Mouse (Mus musculus) heart, adult 18-20 months (tissue): ENCODE results near the gene Xab2. TPM values are rescaled to one million over a fixed set of nuclear protein-coding genes. Genes with fewer than 3 reads are reported as not detected.
"Not testable (repeated sequence)": the region's sequence is repeated elsewhere in the genome, so short reads cannot be mapped to it uniquely, and the experiment has no call there.

ENCODE experiments used
- DNase-seq, 2 experiments: peaks; one replicate each; pipeline ENCODE4 v3.0.0; 2021 to 2022; ENCODE audit warnings: mixed read lengths in 1 of 2
- total RNA-seq, 2 experiments: library from RNA; stranded (reverse); gene quantifications; 2 replicates each; pipeline ENCODE4 v1.2.3; 2021

Xab2 gene
- total RNA-seq, 2 experiments from 2014 or later: 14.0 to 20.3 TPM

- DNase-seq: peak in 1 of 2 experiments; percentile 31
Observed at GRCm38 (mm10) chr8:3609046-3609815, 11.9 kb downstream of the Xab2 start.

DNA sequence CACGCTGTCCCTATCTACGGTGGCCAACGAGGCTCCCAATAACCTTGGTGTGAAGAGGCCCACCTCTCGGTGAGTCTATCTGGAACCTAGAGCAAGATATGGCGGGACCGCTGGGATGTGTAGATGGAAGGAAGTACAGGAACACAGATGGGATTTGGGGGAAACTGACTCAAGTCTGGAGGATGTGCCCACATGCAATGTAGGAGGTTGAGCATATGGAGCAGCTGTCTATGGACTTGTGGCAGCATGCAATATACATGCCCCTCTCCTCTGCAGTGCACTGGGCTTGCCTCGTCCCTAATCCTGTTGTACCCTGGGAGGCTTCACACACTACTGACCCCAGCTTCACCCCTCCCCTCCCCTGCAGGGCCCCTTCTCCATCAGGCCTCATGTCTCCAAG, 13.3 kb downstream of the Xab2 start:
- no peak for DNase-seq

DNA sequence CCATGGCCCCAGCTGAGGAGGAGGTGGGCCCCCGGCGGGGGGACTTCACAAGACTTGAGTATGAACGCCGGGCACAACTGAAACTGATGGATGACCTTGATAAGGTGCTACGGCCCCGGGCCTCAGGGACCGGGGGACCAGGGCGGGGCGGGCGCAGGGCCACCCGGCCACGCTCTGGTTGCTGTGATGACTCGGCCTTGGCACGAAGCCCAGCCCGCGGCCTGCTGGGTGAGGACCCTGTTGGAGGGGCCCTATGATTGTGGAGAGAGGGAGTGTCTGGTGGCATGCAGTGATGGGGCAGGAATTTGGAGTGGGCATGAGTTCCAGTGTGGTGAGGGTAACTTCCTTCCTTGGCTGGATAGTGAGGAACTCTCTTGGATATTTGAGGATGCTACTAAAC, 14.5 kb downstream of the Xab2 start:
- DNase-seq: no peak

DNA sequence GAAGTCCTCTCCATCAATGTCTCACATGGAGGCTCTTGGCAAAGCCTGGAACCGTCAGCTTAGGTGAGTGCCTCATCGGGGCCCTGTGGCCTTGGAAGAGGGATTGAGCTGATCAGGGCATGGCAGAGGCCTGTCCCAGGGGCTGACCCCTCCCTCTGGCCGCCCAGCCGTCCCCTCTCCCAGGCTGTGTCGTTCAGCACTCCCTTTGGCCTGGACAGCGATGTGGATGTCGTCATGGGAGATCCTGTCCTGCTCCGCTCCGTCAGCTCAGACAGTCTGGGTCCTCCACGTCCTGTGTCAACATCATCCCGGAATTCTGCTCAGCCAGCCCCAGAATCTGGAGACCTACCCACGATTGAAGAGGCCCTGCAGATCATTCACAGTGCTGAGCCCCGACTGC, 17.7 kb downstream of the Xab2 start:
- DNase-seq: no peak

- DNase-seq: peak; percentile 80 to 87
Observed at GRCm38 (mm10) chr8:3600401-3600800, 20.7 kb downstream of the Xab2 start.

DNA sequence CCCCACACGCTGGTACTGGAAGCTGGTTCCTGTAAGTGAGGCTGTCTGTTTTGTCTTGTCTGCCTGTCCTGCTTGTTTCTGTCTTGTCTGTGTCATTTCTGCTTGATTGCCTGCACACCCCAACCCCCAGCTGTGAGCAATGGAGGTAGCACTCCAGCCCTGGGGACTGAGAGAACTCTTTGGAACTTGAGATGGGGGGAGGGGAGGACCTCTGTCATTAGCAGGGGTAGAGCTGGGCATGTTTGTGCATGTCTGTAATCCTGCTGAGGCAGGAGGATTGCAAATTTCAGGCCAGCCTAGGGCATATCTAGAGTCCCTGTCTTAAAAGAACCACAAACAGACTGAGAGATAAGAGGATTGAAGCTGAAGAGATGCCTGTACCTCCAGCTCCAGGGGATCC, 21.9 kb downstream of the Xab2 start:
- DNase-seq: no peak

- DNase-seq: no peak
Observed at GRCm38 (mm10) chr8:3598054-3598453, 23.1 kb downstream of the Xab2 start.

GRCm38 (mm10) chr8:3594466-3594865, 26.6 kb downstream of the Xab2 start:
- DNase-seq: no peak

- DNase-seq: peak in 1 of 2 experiments; percentile 27
Observed at GRCm38 (mm10) chr8:3593470-3593869, 27.6 kb downstream of the Xab2 start.

- DNase-seq: no peak
Observed at GRCm38 (mm10) chr8:3588258-3588633, 32.9 kb downstream of the Xab2 start.

GRCm38 (mm10) chr8:3587391-3588257, 33.5 kb downstream of the Xab2 start:
- DNase-seq: no peak

GRCm38 (mm10) chr8:3586993-3587390, 34.1 kb downstream of the Xab2 start, which contains the start of gene Camsap3:
Gene Camsap3 (plus strand): TSS chr8:3587293.
- DNase-seq: no peak

- no peak for DNase-seq
Observed at GRCm38 (mm10) chr8:3586452-3586851, 34.7 kb downstream of the Xab2 start.

- DNase-seq: not testable (repeated sequence)
Observed at GRCm38 (mm10) chr8:3581961-3582360, 39.2 kb downstream of the Xab2 start.

DNA sequence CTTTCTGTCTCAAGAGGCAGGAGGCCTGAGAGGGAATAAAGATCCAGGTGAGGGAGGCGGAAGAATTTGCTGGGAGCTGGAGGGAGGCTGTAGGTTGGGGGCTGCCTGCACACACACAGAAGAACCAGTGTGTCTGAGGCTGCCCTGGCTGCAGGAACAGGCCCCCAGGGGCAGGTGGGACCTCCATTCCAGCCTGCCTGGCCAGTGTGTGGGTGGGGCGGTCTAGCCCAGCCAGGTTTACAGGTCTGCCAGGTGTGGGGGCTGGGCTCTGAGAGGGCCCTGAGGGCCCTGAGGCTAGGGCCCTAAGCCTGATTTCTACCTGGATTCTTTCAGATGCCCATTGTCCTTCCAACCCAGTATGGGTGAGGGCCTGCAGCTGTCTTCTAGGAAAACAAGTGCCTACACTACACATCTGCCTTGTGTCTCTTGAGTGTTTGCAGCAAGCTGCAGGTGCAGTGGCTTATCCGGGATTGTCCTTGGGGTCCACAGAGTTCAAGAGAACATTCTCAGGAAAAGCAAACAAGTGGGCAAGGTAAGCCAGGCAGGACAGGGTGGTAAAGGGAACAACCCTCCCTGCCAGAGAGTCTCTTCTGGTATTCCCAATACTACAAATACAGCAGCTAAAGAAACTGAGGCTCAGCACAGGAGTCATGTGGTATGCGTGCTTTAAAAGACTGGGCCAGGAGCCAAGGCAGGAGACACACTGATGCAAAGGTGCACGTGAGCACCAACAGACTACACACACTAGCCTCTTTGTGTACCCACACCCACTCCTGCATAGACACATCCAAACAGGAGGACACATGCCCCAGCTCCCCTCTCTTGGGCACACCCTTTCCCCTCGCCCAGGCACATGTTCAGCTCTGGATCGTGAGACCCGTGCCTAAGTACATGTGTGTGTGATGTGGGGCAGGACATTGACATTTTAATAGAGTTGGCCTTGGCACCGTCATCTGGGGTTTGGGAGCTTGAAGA, 41.4 kb downstream of the Xab2 start:
- no peak for DNase-seq

DNA sequence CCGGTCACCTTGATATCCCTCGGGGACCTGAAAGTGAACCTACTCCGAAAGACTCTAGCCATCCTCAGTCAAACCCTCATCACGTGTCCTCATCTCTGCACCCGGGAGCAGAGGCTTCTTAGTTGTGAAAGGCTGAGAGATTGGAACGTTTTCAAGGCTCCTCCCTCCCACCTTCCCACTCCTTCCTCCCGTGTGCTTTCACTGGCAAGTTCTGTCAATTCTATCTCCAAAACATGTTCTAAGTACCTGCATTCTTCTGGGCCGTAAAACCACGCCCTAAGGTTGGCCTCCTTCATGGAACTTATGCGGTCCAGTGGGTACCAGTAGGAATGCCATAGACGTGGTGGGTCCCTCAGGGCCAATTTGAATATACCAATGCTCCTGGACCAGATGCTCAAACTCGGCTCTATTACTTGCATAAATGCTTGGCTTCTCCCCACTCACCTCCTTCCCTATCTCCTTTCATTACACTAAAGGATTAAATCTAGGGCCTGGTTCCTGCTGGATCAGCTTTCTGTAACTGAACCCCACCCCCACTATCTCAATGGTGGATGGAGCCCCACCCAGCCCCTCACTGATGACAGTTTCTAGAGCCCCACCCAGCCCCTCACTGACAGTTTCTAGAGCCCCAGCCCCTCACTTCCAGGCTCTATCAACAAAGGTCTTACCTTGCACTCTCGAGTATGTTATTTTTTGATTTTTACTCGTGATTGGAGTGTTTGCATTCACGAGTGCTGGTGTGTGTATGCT, 44.7 kb downstream of the Xab2 start:
- DNase-seq: no peak

GRCm38 (mm10) chr8:3574546-3574945, 46.6 kb downstream of the Xab2 start:
- DNase-seq: no peak

- DNase-seq: no peak
Observed at GRCm38 (mm10) chr8:3569784-3570183, 51.3 kb downstream of the Xab2 start.

- no peak for DNase-seq
Observed at GRCm38 (mm10) chr8:3568378-3568777, 52.7 kb downstream of the Xab2 start.

GRCm38 (mm10) chr8:3567641-3568371, 53.3 kb downstream of the Xab2 start, which contains the start of gene C330021F23Rik:
Gene C330021F23Rik (plus strand): TSS chr8:3567990.
- DNase-seq: peak in 1 of 2 experiments; percentile 10
